Mouse (Mus musculus) embryonic facial prominence, embryonic 11.5 days (tissue): Measurements from ENCODE around the gene Irgc1. TPM values are rescaled to one million over a fixed set of nuclear protein-coding genes. Genes with fewer than 3 reads are reported as not detected.

Source experiments
- ATAC-seq: fragments of 200-750 bp; cut with Nextera tagmentation; replicated peaks from 2 replicates; pipeline ENCODE4 v1.8.0; 2017; ENCODE audit warnings: low read depth; ENCODE audit not compliant: insufficient number of reproducible peaks, low FRiP score, low TSS enrichment
- DNase-seq: peaks from one replicate; pipeline ENCODE4 v3.0.0-alpha.2; 2015; ENCODE audit warnings: low spot score
- H3K27ac ChIP-seq: fragments of 300-500 bp; sonication (generic); replicated peaks from 2 replicates; pipeline ENCODE4 v1.5.1; 2014; ENCODE audit warnings: mild to moderate bottlenecking, low read depth, low read length, control low read depth
- H3K27me3 ChIP-seq: fragments of 300-500 bp; sonication (generic); 2 replicates; pipeline ENCODE4 v1.6.1; 2014; ENCODE audit warnings: mild to moderate bottlenecking, low read length, moderate library complexity, mixed read lengths; ENCODE audit not compliant: control insufficient read depth, insufficient read depth
- H3K36me3 ChIP-seq: fragments of 300-500 bp; sonication (generic); replicated peaks from 2 replicates; pipeline ENCODE4 v1.6.1; 2014; ENCODE audit warnings: low read depth, mild to moderate bottlenecking, low read length, moderate library complexity, mixed read lengths; ENCODE audit not compliant: control insufficient read depth, insufficient read depth
- H3K4me1 ChIP-seq: fragments of 300-500 bp; sonication (generic); 2 replicates; pipeline ENCODE4 v1.6.1; 2014; ENCODE audit warnings: low read length, mixed read lengths; ENCODE audit not compliant: control insufficient read depth, insufficient read depth
- H3K4me2 ChIP-seq: fragments of 300-500 bp; sonication (generic); 2 replicates; pipeline ENCODE4 v1.6.1; 2014; ENCODE audit warnings: low read depth, mild to moderate bottlenecking, control low read depth, low read length, moderate library complexity
- H3K4me3 ChIP-seq: fragments of 300-500 bp; sonication (generic); 2 replicates; pipeline ENCODE4 v1.5.1; 2014; ENCODE audit warnings: low read depth, low read length, control low read depth
- H3K9ac ChIP-seq: fragments of 300-500 bp; sonication (generic); replicated peaks from 2 replicates; pipeline ENCODE4 v1.6.1; 2014; ENCODE audit warnings: mild to moderate bottlenecking, control low read depth, low read length
- H3K9me3 ChIP-seq: fragments of 300-500 bp; sonication (generic); replicated peaks from 2 replicates; pipeline ENCODE4 v1.6.1; 2016; ENCODE audit warnings: mild to moderate bottlenecking, low read length, inconsistent platforms, mixed read lengths; ENCODE audit not compliant: control insufficient read depth
- WGBS: fragments of 180-500 bp; shearing (Covaris S2); extraction: QIAGEN DNeasy Blood & Tissue Kit; methylation state at CpG from one replicate; pipeline ENCODE4 v1.1.7; 2014; 5-methylcytosine and 5-hydroxymethylcytosine counted together
- polyA plus RNA-seq: library from polyadenylated mRNA; unstranded; fragments of >200 nt; fragmentation: Nextera tagmentation; extraction: Ambion mirVana; gene quantifications from 2 replicates; pipeline ENCODE4 v1.2.1, GENCODE M21; 2014

Irgc1 gene
- polyA plus RNA-seq, 1 experiment from 2014 or later = not detected

GRCm38 (mm10) chr7:24427168-24427567 lies 24.9 kb downstream of the Irgc1 start:
- 92% methylated on average over 8 of the region's 8 CpGs for whole genome bisulfite sequencing

GRCm38 (mm10) chr7:24425919-24426318 lies 26.2 kb downstream of the Irgc1 start:
- DNase-seq = no peak
- no peaks in the 10 kb centered on the region for H3K27me3 ChIP-seq
- no peaks in the 10 kb centered on the region for H3K9me3 ChIP-seq
- H3K9ac ChIP-seq = no peak overlapping the region
- ATAC-seq = no peak
- no peak overlapping the region for H3K4me2 ChIP-seq
- H3K36me3 ChIP-seq = no peaks in the 10 kb centered on the region
- no peak overlapping the region for H3K27ac ChIP-seq
- 79% methylated on average over 9 of the region's 9 CpGs for WGBS
- H3K4me3 ChIP-seq = no peak overlapping the region
- H3K4me1 ChIP-seq = no peaks in the 10 kb centered on the region

More at GRCm38 (mm10) chr7:24427168-24427567, 24.9 kb downstream of the Irgc1 start:
- no peaks in the 10 kb centered on the region for H3K4me1 ChIP-seq
- no peaks in the 10 kb centered on the region for H3K36me3 ChIP-seq
- DNase-seq (no peak), ATAC-seq (no peak)
- no peaks in the 10 kb centered on the region for H3K9me3 ChIP-seq
- H3K4me2 ChIP-seq = no peak overlapping the region
- no peaks in the 10 kb centered on the region for H3K27me3 ChIP-seq
- no peak overlapping the region for H3K27ac ChIP-seq
- H3K4me3 ChIP-seq = no peak overlapping the region
- no peak overlapping the region for H3K9ac ChIP-seq

- Histone ChIP-seq H3K27ac (no peak overlapping the region), H3K9ac (no peak overlapping the region), H3K4me2 (no peak overlapping the region), H3K27me3 (no peaks in the 10 kb centered on the region), H3K9me3 (no peaks in the 10 kb centered on the region), H3K4me1 (no peaks in the 10 kb centered on the region), H3K4me3 (no peak overlapping the region), H3K36me3 (no peaks in the 10 kb centered on the region; the same call in 1 of the 2 replicates)
- DNase-seq (no peak), ATAC-seq (no peak)
- WGBS = 83% methylated on average over 12 of the region's 12 CpGs
These were observed 28.0 kb downstream of the Irgc1 start for GRCm38 (mm10) chr7:24423956-24424732.

GRCm38 (mm10) chr7:24423107-24423763 lies 28.9 kb downstream of the Irgc1 start:
- no peak for ATAC-seq

GRCm38 (mm10) chr7:24422251-24422650 lies 29.8 kb downstream of the Irgc1 start:
- DNase-seq = no peak
- no peaks in the 10 kb centered on the region for H3K4me1 ChIP-seq

More at GRCm38 (mm10) chr7:24423107-24423763, 28.9 kb downstream of the Irgc1 start:
- DNase-seq = no peak
- H3K36me3 ChIP-seq = no peaks in the 10 kb centered on the region; the same call in 1 of the 2 replicates
- no peaks in the 10 kb centered on the region for H3K9me3 ChIP-seq
- H3K4me3 ChIP-seq = no peak overlapping the region
- H3K27ac ChIP-seq = no peak overlapping the region
- no peak overlapping the region for H3K9ac ChIP-seq
- H3K4me1 ChIP-seq = no peaks in the 10 kb centered on the region
- no peaks in the 10 kb centered on the region for H3K27me3 ChIP-seq
- no peak overlapping the region for H3K4me2 ChIP-seq
- WGBS = 87% methylated on average over 15 of the region's 15 CpGs

GRCm38 (mm10) chr7:24421648-24422047 lies 30.4 kb downstream of the Irgc1 start:
- Histone ChIP-seq H3K4me1 (no peaks in the 10 kb centered on the region), H3K4me2 (no peak overlapping the region), H3K36me3 (no peaks in the 10 kb centered on the region; the same call in 1 of the 2 replicates), H3K4me3 (no peak overlapping the region), H3K27ac (no peak overlapping the region), H3K9ac (no peak overlapping the region), H3K9me3 (no peaks in the 10 kb centered on the region), H3K27me3 (no peaks in the 10 kb centered on the region)
- no peak for DNase-seq
- ATAC-seq = no peak
- WGBS = 77% methylated on average over 7 of the region's 7 CpGs

More at GRCm38 (mm10) chr7:24422251-24422650, 29.8 kb downstream of the Irgc1 start:
- H3K9me3 ChIP-seq = no peaks in the 10 kb centered on the region
- no peak overlapping the region for H3K4me2 ChIP-seq
- WGBS = 84% methylated on average over 8 of the region's 8 CpGs
- no peaks in the 10 kb centered on the region; the same call in 1 of the 2 replicates for H3K36me3 ChIP-seq
- H3K27me3 ChIP-seq = no peaks in the 10 kb centered on the region
- H3K4me3 ChIP-seq = no peak overlapping the region
- H3K9ac ChIP-seq = no peak overlapping the region
- no peak overlapping the region for H3K27ac ChIP-seq
- no peak for ATAC-seq

- H3K36me3 ChIP-seq = no peaks in the 10 kb centered on the region; the same call in 1 of the 2 replicates
- H3K27ac ChIP-seq = no peak overlapping the region
These were observed 32.5 kb downstream of the Irgc1 start for GRCm38 (mm10) chr7:24419579-24419978.

GRCm38 (mm10) chr7:24415261-24415660 lies 36.8 kb downstream of the Irgc1 start:
- Histone ChIP-seq H3K9ac (no peak overlapping the region), H3K27me3 (no peaks in the 10 kb centered on the region), H3K9me3 (no peaks in the 10 kb centered on the region), H3K4me2 (no peak overlapping the region), H3K4me3 (no peak overlapping the region), H3K27ac (no peak overlapping the region), H3K4me1 (no peaks in the 10 kb centered on the region), H3K36me3 (no peaks in the 10 kb centered on the region)
- ATAC-seq = no peak
- DNase-seq = no peak
- WGBS = 80% methylated on average over 7 of the region's 7 CpGs

More at GRCm38 (mm10) chr7:24419579-24419978, 32.5 kb downstream of the Irgc1 start:
- Histone ChIP-seq H3K27me3 (no peaks in the 10 kb centered on the region), H3K9ac (no peak overlapping the region), H3K4me2 (no peak overlapping the region), H3K4me1 (no peaks in the 10 kb centered on the region), H3K9me3 (no peaks in the 10 kb centered on the region), H3K4me3 (no peak overlapping the region)
- DNase-seq = no peak
- ATAC-seq = no peak
- WGBS = 79% methylated on average over 8 of the region's 8 CpGs
